Mouse (Mus musculus) C2C12 (cell line): ENCODE data around the gene Slc17a2. TPM values are rescaled to one million over a fixed set of nuclear protein-coding genes. Genes with fewer than 3 reads are reported as not detected.
"Not testable (repeated sequence)": the region's sequence is repeated elsewhere in the genome, so short reads cannot be mapped to it uniquely, and the experiment has no call there.

Experiments used
- H3K27me3 ChIP-seq: one replicate; pipeline ENCODE4 v1.6.1; 2011; ENCODE audit not compliant: control insufficient read depth, insufficient read depth, insufficient read length
- H3K36me3 ChIP-seq: one replicate; pipeline ENCODE4 v1.6.1; 2011; ENCODE audit not compliant: control insufficient read depth, insufficient read depth
- H3K4me3 ChIP-seq: one replicate; pipeline ENCODE4 v1.5.1; 2011; ENCODE audit warnings: mild to moderate bottlenecking, control low read depth; ENCODE audit not compliant: poor library complexity, insufficient read depth, severe bottlenecking
- H3K79me2 ChIP-seq: one replicate; pipeline ENCODE4 v1.6.1; 2011; ENCODE audit not compliant: control insufficient read depth, insufficient read depth
- H3K79me3 ChIP-seq: one replicate; pipeline ENCODE4 v1.6.1; 2011; ENCODE audit warnings: low read depth, control low read depth
- H3ac ChIP-seq: one replicate; pipeline ENCODE3; 2011; ENCODE audit warnings: low read depth; ENCODE audit not compliant: control insufficient read depth, insufficient read length
- CEBPB ChIP-seq: IDR thresholded peaks from one replicate; pipeline ENCODE4 v1.6.1; 2011; ENCODE audit warnings: low read depth, mild to moderate bottlenecking, control low read depth, moderate library complexity
- CTCF ChIP-seq: IDR thresholded peaks from one replicate; pipeline ENCODE4 v1.5.1; 2011; ENCODE audit not compliant: control insufficient read depth, insufficient read depth, insufficient read length
- FOSL1 ChIP-seq: IDR thresholded peaks from one replicate; pipeline ENCODE4 v1.8.0; 2011; ENCODE audit warnings: mild to moderate bottlenecking, low read length; ENCODE audit not compliant: poor library complexity, insufficient read depth, severe bottlenecking
- MAX ChIP-seq: IDR thresholded peaks from one replicate; pipeline ENCODE4 v1.6.1; 2011; ENCODE audit warnings: mild to moderate bottlenecking, control low read depth
- MYOD1 ChIP-seq: IDR thresholded peaks from one replicate; pipeline ENCODE4 v1.6.1; 2011; ENCODE audit warnings: low read depth; ENCODE audit not compliant: control insufficient read depth, insufficient read length
- MYOG ChIP-seq: IDR thresholded peaks from one replicate; pipeline ENCODE4 v1.6.1; 2011; ENCODE audit not compliant: control insufficient read depth, insufficient read length; ENCODE audit errors: extremely low read depth
- USF1 ChIP-seq: IDR thresholded peaks from one replicate; pipeline ENCODE4 v1.6.1; 2011; ENCODE audit warnings: low read depth, mild to moderate bottlenecking, control low read depth, moderate library complexity
- polyA plus RNA-seq: library from polyadenylated mRNA; unstranded; fragments of >200 nt; fragmentation: generic; extraction: Trizol; gene quantifications from one replicate; pipeline ENCODE4 v1.2.1, GENCODE M21; 2012; ENCODE audit warnings: missing spikeins

Slc17a2 gene
- polyA plus RNA-seq, 1 experiment, result not detected

DNA sequence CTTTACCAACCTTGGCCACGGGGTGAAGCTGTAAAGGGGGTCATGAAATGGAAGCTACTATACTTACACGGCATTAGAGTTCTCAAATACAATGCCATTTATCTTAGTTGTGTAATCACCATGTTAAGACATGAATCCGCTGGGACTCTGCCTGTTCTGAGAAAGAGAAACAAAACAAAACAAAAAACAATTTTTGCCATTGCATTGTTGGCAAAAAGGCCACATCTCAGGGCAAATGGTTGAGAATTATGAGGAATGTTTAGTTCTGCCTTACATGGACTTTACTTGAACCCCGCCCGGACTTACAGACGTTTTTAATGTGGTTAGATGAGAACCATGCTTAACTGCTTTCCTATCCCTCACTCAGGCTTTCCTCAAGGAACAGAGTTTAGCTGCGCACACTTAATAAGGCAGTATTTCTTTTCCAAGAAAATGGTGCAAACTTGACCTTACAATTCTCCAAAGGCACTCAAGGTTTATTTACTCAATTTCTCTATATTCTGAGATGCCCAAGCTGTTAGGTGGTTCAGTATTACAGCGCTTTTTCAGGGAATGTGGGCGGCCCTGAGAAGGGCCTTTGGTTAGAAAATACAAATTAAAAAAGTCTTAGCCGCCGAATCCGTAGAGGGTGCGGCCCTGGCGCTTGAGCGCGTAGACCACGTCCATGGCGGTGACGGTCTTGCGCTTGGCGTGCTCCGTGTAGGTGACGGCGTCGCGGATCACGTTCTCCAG, 46.4 kb upstream of the Slc17a2 start:
- no peak for TF ChIP-seq USF1
- no peak for TF ChIP-seq MYOG
- TF ChIP-seq MAX, result no peak
- no peak for TF ChIP-seq MYOD1
- no peak for TF ChIP-seq CEBPB
- no peak for TF ChIP-seq FOSL1
- TF ChIP-seq CTCF, result no peak
- Histone ChIP-seq H3K27me3 (no peaks in the 10 kb centered on the region), H3K79me3 (no peaks in the 10 kb centered on the region), H3K4me3 (peak overlapping the region; percentile 24), H3K36me3 (no peaks in the 10 kb centered on the region), H3ac (peak overlapping the region; percentile 18), H3K79me2 (no peaks in the 10 kb centered on the region)

DNA sequence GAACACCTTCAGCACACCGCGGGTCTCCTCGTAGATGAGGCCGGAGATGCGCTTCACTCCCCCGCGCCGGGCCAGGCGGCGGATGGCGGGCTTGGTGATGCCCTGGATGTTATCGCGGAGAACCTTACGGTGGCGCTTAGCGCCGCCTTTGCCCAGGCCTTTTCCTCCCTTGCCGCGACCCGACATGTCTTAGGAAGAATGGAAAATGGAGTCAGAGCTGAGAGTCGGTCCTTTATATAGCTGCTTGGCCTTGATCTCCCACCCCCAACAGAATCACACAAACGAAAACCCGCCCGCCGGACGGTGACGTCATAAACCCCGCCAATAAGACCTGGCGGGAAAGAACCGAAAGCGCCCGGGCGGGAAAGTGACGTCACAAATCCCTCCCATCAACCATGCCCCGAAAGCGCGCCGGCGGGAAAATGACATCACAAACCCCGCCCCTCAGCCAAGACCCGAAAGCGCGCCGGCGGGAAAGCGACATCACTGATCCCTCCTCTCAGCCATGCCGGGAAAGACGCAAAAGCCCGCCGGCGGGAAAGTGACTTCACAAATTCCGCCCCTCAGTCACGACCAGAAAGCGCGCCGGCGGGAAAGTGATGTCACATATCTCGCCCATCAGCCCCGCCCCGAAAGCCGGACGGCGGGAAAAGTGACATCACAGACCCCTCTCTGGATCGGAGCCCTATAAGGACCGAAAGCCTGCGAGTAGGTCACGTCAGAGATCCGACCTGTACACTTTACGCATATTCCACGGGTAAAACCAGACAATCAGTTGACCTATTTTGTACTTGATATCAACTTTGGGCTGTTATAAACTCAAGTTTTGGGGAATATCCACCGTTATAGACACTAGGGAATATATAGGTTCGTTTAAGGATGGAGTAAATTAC, 45.6 kb upstream of the Slc17a2 start, which contains the start of gene Hist1h4a:
Gene Hist1h4a (minus strand): TSS at position 259 of the 893 bp plus-strand sequence.
- H3K27me3 ChIP-seq, result no peaks in the 10 kb centered on the region
- no peaks in the 10 kb centered on the region for H3K79me2 ChIP-seq
- TF ChIP-seq CTCF, result no peak
- no peak for TF ChIP-seq USF1
- TF ChIP-seq CEBPB, result no peak
- no peaks in the 10 kb centered on the region for H3K36me3 ChIP-seq
- H3K4me3 ChIP-seq, result peak within 1 kb of the TSS; percentile 24
- peak within 1 kb of the TSS; percentile 38 for H3ac ChIP-seq
- no peaks in the 10 kb centered on the region for H3K79me3 ChIP-seq

DNA sequence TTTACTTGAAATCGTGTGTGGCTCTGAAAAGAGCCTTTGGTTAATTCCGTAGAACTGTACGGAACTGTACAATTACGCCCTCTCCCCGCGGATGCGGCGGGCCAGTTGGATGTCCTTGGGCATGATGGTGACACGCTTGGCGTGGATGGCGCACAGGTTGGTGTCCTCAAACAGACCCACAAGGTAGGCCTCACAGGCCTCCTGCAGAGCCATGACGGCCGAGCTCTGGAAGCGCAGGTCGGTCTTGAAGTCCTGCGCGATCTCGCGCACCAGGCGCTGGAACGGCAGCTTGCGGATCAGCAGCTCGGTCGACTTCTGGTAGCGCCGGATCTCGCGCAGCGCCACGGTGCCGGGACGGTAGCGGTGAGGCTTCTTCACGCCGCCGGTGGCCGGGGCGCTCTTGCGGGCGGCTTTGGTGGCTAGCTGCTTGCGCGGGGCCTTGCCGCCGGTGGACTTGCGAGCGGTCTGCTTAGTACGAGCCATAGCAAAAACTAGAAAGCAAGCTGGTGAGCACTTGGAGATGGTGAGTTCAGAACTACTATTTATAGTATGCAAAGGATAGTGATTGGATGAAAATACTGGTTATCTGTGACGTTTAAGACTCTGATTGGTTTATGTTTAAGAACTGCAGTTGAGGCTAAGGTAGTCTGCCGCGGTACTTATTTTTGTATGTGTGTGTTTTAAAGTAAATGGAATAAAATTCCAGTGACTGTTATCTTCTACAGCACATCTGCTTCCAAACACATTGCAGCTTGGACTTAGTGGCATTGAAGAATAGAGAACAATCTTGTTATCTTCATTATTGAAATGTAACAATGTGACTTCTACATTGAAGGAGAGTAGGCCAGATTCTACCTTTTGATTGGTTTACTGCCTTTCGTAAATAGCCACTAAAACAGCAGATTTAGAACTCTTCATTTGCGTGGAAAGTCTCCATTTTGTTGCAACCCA, 44.6 kb upstream of the Slc17a2 start, which contains the start of gene Hist1h3a:
Gene Hist1h3a (minus strand): TSS at position 516 of the 951 bp plus-strand sequence.
- not testable (repeated sequence) for H3K36me3 ChIP-seq, H3K79me3 ChIP-seq, H3K27me3 ChIP-seq, H3K79me2 ChIP-seq
- Histone ChIP-seq H3K4me3 (peak within 1 kb of the TSS; percentile 24), H3ac (peak within 1 kb of the TSS; percentile 38)

DNA sequence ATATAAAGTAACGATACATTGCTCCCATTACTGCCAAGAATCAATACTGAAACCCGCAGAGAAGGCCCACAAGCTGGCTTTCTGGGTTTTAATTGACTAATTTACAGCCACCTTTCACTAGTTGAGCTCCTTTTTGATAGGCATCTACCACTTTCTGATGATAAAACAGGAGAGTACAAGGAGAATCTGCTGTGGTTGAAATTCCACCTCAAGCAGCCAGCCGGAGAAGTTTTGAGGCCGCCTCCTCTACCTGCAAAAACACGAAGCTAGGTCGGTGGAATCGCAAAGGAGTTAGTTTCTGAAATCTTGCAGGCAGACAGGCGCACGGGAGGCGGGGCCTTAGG, 43.6 kb upstream of the Slc17a2 start:
- H3K4me3 ChIP-seq, result peak overlapping the region; percentile 23
- TF ChIP-seq CTCF (no peak), MYOD1 (no peak), USF1 (no peak), FOSL1 (no peak), MAX (no peak), MYOG (no peak), CEBPB (no peak)
- no peaks in the 10 kb centered on the region for H3K27me3 ChIP-seq

DNA sequence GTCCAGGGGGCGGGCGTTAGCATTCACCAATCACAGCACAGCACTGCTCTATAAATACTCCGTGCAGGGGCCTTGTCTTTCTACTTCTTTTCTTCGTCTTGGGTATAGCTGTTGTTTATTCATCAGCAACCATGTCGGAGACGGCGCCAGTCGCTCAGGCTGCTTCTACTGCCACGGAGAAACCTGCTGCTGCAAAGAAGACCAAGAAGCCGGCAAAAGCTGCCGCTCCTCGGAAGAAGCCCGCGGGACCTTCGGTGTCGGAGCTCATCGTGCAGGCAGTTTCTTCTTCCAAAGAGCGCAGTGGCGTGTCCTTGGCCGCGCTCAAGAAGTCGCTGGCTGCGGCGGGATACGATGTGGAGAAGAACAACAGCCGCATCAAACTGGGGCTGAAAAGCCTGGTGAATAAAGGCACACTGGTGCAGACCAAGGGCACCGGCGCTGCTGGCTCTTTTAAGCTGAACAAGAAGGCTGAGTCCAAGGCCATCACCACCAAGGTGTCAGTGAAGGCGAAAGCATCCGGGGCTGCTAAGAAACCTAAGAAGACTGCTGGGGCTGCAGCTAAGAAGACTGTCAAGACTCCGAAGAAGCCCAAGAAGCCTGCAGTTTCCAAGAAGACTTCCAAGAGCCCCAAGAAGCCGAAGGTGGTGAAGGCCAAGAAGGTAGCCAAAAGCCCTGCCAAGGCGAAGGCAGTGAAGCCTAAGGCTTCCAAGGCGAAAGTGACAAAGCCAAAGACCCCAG, 43.0 kb upstream of the Slc17a2 start, which contains the start of gene Hist1h1a:
Gene Hist1h1a (plus strand): TSS at position 81 of the 738 bp plus-strand sequence.
- no peak for TF ChIP-seq MAX
- TF ChIP-seq CEBPB, result no peak
- TF ChIP-seq USF1, result no peak
- TF ChIP-seq FOSL1, result no peak
- no peak for TF ChIP-seq CTCF
- Histone ChIP-seq H3K27me3 (no peaks in the 10 kb centered on the region), H3K79me2 (no peaks in the 10 kb centered on the region), H3ac (no peak within 1 kb of the TSS), H3K79me3 (no peaks in the 10 kb centered on the region), H3K4me3 (peak within 1 kb of the TSS; percentile 23), H3K36me3 (no peaks in the 10 kb centered on the region)

More for the DNA sequence above, 43.6 kb upstream of the Slc17a2 start:
- Histone ChIP-seq H3ac (no peak overlapping the region), H3K79me2 (no peaks in the 10 kb centered on the region), H3K79me3 (no peaks in the 10 kb centered on the region), H3K36me3 (no peaks in the 10 kb centered on the region)
